Mouse (Mus musculus): Measurements from ENCODE around the gene Gfod1.

The Gfod1 gene

GRCm38 (mm10) chr13:43304018-43304431 is at the start of gene Gfod1:
TSS of gene Gfod1 (minus strand) at chr13:43304172.
- DNase-seq (ENCODE audit: low read depth): peak; percentile 96

- DNase-seq (ENCODE audit: low read depth): no peak
These were observed 49.4 kb upstream of the Gfod1 start for GRCm38 (mm10) chr13:43353356-43353755.

GRCm38 (mm10) chr13:43350489-43351169 is 46.7 kb upstream of the Gfod1 start:
- DNase-seq (ENCODE audit: low read depth): no peak

GRCm38 (mm10) chr13:43349376-43349775 is 45.4 kb upstream of the Gfod1 start:
- DNase-seq (ENCODE audit: low read depth): no peak

- DNase-seq (ENCODE audit: low read depth): no peak
These were observed 42.9 kb upstream of the Gfod1 start for GRCm38 (mm10) chr13:43346825-43347224.

- DNase-seq (ENCODE audit: low read depth): no peak
These were observed 34.7 kb upstream of the Gfod1 start for GRCm38 (mm10) chr13:43338632-43339031.

- no peak for DNase-seq (ENCODE audit: low read depth)
These were observed 34.0 kb upstream of the Gfod1 start for GRCm38 (mm10) chr13:43338001-43338400.

GRCm38 (mm10) chr13:43336425-43337221 is 32.7 kb upstream of the Gfod1 start:
- no peak for DNase-seq (ENCODE audit: low read depth)

- peak; percentile 65 for DNase-seq (ENCODE audit: low read depth)
These were observed 28.6 kb upstream of the Gfod1 start for GRCm38 (mm10) chr13:43332591-43332990.

- no peak for DNase-seq (ENCODE audit: low read depth)
These were observed 27.9 kb upstream of the Gfod1 start for GRCm38 (mm10) chr13:43331721-43332444.

- no peak for DNase-seq (ENCODE audit: low read depth)
These were observed 21.5 kb upstream of the Gfod1 start for GRCm38 (mm10) chr13:43325427-43325826.

GRCm38 (mm10) chr13:43321492-43321891 is 17.5 kb upstream of the Gfod1 start:
- DNase-seq (ENCODE audit: low read depth): peak; percentile 59

- no peak for DNase-seq (ENCODE audit: low read depth)
These were observed 15.4 kb upstream of the Gfod1 start for GRCm38 (mm10) chr13:43319396-43319795.

GRCm38 (mm10) chr13:43317411-43317810 is 13.4 kb upstream of the Gfod1 start:
- no peak for DNase-seq (ENCODE audit: low read depth)

GRCm38 (mm10) chr13:43305181-43305924 is 1.4 kb upstream of the Gfod1 start:
- DNase-seq (ENCODE audit: low read depth): peak; percentile 22

GRCm38 (mm10) chr13:43304700-43305099 is 728 bp upstream of the Gfod1 start:
- no peak for DNase-seq (ENCODE audit: low read depth)

GRCm38 (mm10) chr13:43303161-43303965 is 609 bp downstream of the Gfod1 start:
- DNase-seq (ENCODE audit: low read depth): peak; percentile 75

GRCm38 (mm10) chr13:43302651-43303160 is 1.3 kb downstream of the Gfod1 start:
- DNase-seq (ENCODE audit: low read depth): peak; percentile 62

GRCm38 (mm10) chr13:43302239-43302638 is 1.7 kb downstream of the Gfod1 start:
- no peak for DNase-seq (ENCODE audit: low read depth)

- DNase-seq (ENCODE audit: low read depth): peak; percentile 78
These were observed 3.1 kb downstream of the Gfod1 start for GRCm38 (mm10) chr13:43300906-43301305.

- no peak for DNase-seq (ENCODE audit: low read depth)
These were observed 3.6 kb downstream of the Gfod1 start for GRCm38 (mm10) chr13:43300366-43300765.
